Mouse (Mus musculus): ENCODE measurements around the gene Gramd2. TPM values are rescaled to one million over a fixed set of nuclear protein-coding genes. Genes with fewer than 3 reads are reported as not detected.
A peak's percentile ranks its signal among the peaks of the same experiment; 100 is the strongest.

The Gramd2 gene
- polyA plus RNA-seq, 1 experiment from 2014 or later: 2.0 TPM

GRCm38 (mm10) chr9:59659036-59660026, 20.6 kb upstream of the Gramd2 start:
- H3K4me2 ChIP-seq: peak overlapping the region; percentile 73
- 21% methylated on average over 14 of the region's 14 CpGs for WGBS
- peak overlapping the region; percentile 55 for H3K4me3 ChIP-seq
- no peak for ATAC-seq (ENCODE audit: insufficient number of reproducible peaks, insufficient read depth, low FRiP score, low TSS enrichment, low read depth)
- peaks cover 42% of the 10 kb centered on the region for H3K4me1 ChIP-seq
- no peaks in the 10 kb centered on the region for H3K9me3 ChIP-seq
- H3K27ac ChIP-seq: peak overlapping the region; percentile 74
- H3K9ac ChIP-seq: peak overlapping the region; percentile 27; the same call in 1 of the 2 replicates
- no peaks in the 10 kb centered on the region for H3K27me3 ChIP-seq
- H3K36me3 ChIP-seq: peaks cover 37% of the 10 kb centered on the region

GRCm38 (mm10) chr9:59660421-59660820, 19.5 kb upstream of the Gramd2 start:
- Histone ChIP-seq H3K4me2 (peak overlapping the region; percentile 73), H3K4me1 (peaks cover 42% of the 10 kb centered on the region), H3K27ac (peak overlapping the region; percentile 74; the same call in 1 of the 2 replicates), H3K36me3 (peaks cover 48% of the 10 kb centered on the region), H3K27me3 (no peaks in the 10 kb centered on the region), H3K4me3 (peak overlapping the region; percentile 15), H3K9ac (0 out of 2 replicates have a peak overlapping the region, but pooled peaks have one; percentile 40), H3K9me3 (no peaks in the 10 kb centered on the region)
- WGBS: 58% methylated on average over 10 of the region's 10 CpGs
- no peak for ATAC-seq (ENCODE audit: insufficient number of reproducible peaks, insufficient read depth, low FRiP score, low TSS enrichment, low read depth)

- Histone ChIP-seq H3K36me3 (peaks cover 58% of the 10 kb centered on the region), H3K9ac (no peak overlapping the region; the same call in 1 of the 2 replicates), H3K27me3 (no peaks in the 10 kb centered on the region), H3K27ac (no peak overlapping the region), H3K9me3 (no peaks in the 10 kb centered on the region), H3K4me2 (peak overlapping the region; percentile 14), H3K4me3 (no peak overlapping the region), H3K4me1 (peaks cover 42% of the 10 kb centered on the region)
- no peak for ATAC-seq (ENCODE audit: insufficient number of reproducible peaks, insufficient read depth, low FRiP score, low TSS enrichment, low read depth)
- WGBS: 62% methylated on average over 6 of the region's 6 CpGs
Measured at GRCm38 (mm10) chr9:59661298-59661975, 18.5 kb upstream of the Gramd2 start.

DNA sequence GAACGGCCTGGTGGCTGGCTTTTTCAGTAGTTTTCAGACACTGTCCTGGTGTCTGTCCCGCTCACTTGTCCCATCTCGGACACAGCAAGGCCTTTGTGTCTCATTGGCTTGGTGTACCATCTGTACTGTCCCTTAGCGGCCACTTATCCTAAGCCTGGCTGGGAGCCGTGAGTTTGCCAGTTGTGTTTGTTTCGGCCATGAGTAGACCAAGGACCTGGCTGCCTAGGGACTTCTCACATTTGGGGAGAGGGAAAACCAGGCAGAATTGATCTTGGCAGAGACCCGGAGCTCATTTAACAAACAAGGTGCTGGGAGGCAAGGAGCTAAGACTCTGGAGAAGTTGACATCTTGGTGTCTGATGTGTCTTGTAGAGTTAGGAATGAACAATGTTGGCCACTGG, 16.7 kb upstream of the Gramd2 start:
- Histone ChIP-seq H3K36me3 (peaks cover 76% of the 10 kb centered on the region), H3K27ac (no peak overlapping the region), H3K4me3 (no peak overlapping the region), H3K9me3 (no peaks in the 10 kb centered on the region), H3K9ac (no peak overlapping the region), H3K27me3 (no peaks in the 10 kb centered on the region), H3K4me1 (peaks cover 35% of the 10 kb centered on the region), H3K4me2 (no peak overlapping the region)
- 80% methylated on average over 7 of the region's 7 CpGs for WGBS
- no peak for ATAC-seq (ENCODE audit: insufficient number of reproducible peaks, insufficient read depth, low FRiP score, low TSS enrichment, low read depth)

- Histone ChIP-seq H3K36me3 (peaks cover 83% of the 10 kb centered on the region), H3K27ac (no peak overlapping the region), H3K4me3 (no peak overlapping the region), H3K9ac (no peak overlapping the region), H3K9me3 (no peaks in the 10 kb centered on the region), H3K4me2 (no peak overlapping the region), H3K4me1 (peaks cover 28% of the 10 kb centered on the region), H3K27me3 (no peaks in the 10 kb centered on the region)
- ATAC-seq (ENCODE audit: insufficient number of reproducible peaks, insufficient read depth, low FRiP score, low TSS enrichment, low read depth): no peak
- 67% methylated on average over 3 of the region's 3 CpGs for WGBS
Measured at GRCm38 (mm10) chr9:59663957-59664356, 16.0 kb upstream of the Gramd2 start.

DNA sequence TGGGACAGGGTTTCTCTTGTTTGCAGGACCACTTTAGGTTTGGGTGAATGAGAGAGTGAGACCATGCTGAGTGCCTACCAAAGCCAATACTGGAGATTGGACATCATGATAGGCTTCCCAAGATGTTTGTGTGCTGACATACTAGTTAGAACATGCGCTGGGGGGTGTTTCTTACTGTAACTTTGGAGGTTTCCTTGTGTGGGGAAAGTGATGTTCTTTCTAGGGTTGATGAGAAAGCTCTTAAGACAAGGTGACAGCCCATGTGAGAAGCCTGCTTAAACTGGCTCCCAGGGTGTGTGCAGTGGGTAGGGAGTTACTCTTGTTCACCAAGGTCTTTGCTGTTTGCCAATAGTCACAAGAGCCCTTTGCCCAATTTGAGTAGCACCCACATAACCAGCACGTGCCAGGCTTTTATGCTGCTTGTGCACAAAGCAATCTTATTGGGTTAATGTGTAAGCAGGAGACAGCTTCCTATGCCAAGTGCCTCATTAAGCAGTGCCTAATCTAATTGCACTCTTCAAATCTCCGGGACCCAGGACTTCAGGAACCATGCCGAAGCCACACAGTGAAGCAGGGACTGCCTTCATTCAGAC, 15.2 kb upstream of the Gramd2 start:
- WGBS: 78% methylated on average over 4 of the region's 4 CpGs
- ATAC-seq (ENCODE audit: insufficient number of reproducible peaks, insufficient read depth, low FRiP score, low TSS enrichment, low read depth): no peak
- H3K36me3 ChIP-seq: peaks cover 88% of the 10 kb centered on the region

GRCm38 (mm10) chr9:59666016-59666415, 13.9 kb upstream of the Gramd2 start:
- peaks cover 88% of the 10 kb centered on the region for H3K36me3 ChIP-seq
- H3K4me2 ChIP-seq: no peak overlapping the region
- WGBS: 84% methylated on average over 8 of the region's 8 CpGs
- no peak for ATAC-seq (ENCODE audit: insufficient number of reproducible peaks, insufficient read depth, low FRiP score, low TSS enrichment, low read depth)
- H3K27me3 ChIP-seq: no peaks in the 10 kb centered on the region
- no peak overlapping the region for H3K27ac ChIP-seq
- H3K9ac ChIP-seq: no peak overlapping the region
- H3K4me3 ChIP-seq: no peak overlapping the region
- peaks cover 8% of the 10 kb centered on the region for H3K4me1 ChIP-seq
- H3K9me3 ChIP-seq: no peaks in the 10 kb centered on the region

More for the DNA sequence above, 15.2 kb upstream of the Gramd2 start:
- no peak overlapping the region for H3K4me3 ChIP-seq
- H3K27me3 ChIP-seq: no peaks in the 10 kb centered on the region
- H3K9me3 ChIP-seq: no peaks in the 10 kb centered on the region
- no peak overlapping the region for H3K9ac ChIP-seq
- H3K27ac ChIP-seq: no peak overlapping the region
- peaks cover 20% of the 10 kb centered on the region for H3K4me1 ChIP-seq
- no peak overlapping the region for H3K4me2 ChIP-seq

- no peak overlapping the region for H3K9ac ChIP-seq
- ATAC-seq (ENCODE audit: insufficient number of reproducible peaks, insufficient read depth, low FRiP score, low TSS enrichment, low read depth): no peak
- 82% methylated on average over 1 of the region's 1 CpGs for WGBS
- H3K4me2 ChIP-seq: no peak overlapping the region
- H3K27ac ChIP-seq: no peak overlapping the region
- no peaks in the 10 kb centered on the region; the same call in 1 of the 2 replicates for H3K4me1 ChIP-seq
- H3K4me3 ChIP-seq: no peak overlapping the region
- H3K27me3 ChIP-seq: no peaks in the 10 kb centered on the region
- H3K9me3 ChIP-seq: no peaks in the 10 kb centered on the region
- H3K36me3 ChIP-seq: peaks cover 88% of the 10 kb centered on the region
Measured at GRCm38 (mm10) chr9:59666813-59667212, 13.1 kb upstream of the Gramd2 start.

- ATAC-seq (ENCODE audit: insufficient number of reproducible peaks, insufficient read depth, low FRiP score, low TSS enrichment, low read depth): no peak
- Histone ChIP-seq H3K27ac (no peak overlapping the region), H3K36me3 (peaks cover 90% of the 10 kb centered on the region), H3K9me3 (no peaks in the 10 kb centered on the region), H3K4me1 (no peaks in the 10 kb centered on the region), H3K9ac (no peak overlapping the region), H3K4me2 (no peak overlapping the region), H3K4me3 (no peak overlapping the region), H3K27me3 (no peaks in the 10 kb centered on the region)
- 82% methylated on average over 4 of the region's 4 CpGs for WGBS
Measured at GRCm38 (mm10) chr9:59667250-59667649, 12.7 kb upstream of the Gramd2 start.

DNA sequence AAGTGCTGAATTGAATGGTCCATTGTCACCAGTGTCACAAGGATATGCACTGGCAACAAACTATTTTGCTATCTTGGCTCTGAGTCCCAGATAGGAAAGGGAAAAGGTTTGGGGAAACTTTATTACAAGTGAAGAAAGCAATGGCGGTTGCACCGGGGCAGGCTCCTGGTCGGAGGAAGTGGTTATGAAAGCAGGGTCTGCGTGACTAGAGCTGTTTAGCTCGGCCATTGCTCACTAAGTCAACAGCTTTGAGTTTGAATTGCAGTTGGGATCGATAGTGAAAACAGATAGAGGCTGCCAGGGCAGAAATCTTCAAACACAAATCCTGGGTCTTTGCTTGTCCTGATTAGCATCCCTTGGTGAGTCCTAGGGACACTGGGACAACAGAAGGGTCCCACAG, 12.0 kb upstream of the Gramd2 start:
- H3K4me2 ChIP-seq: no peak overlapping the region
- no peak overlapping the region for H3K4me3 ChIP-seq
- no peak for ATAC-seq (ENCODE audit: insufficient number of reproducible peaks, insufficient read depth, low FRiP score, low TSS enrichment, low read depth)
- H3K27me3 ChIP-seq: no peaks in the 10 kb centered on the region
- H3K4me1 ChIP-seq: no peaks in the 10 kb centered on the region
- no peak overlapping the region for H3K9ac ChIP-seq
- no peak overlapping the region for H3K27ac ChIP-seq
- 91% methylated on average over 6 of the region's 6 CpGs for WGBS
- no peaks in the 10 kb centered on the region for H3K9me3 ChIP-seq
- peaks cover 90% of the 10 kb centered on the region for H3K36me3 ChIP-seq

GRCm38 (mm10) chr9:59668473-59668872, 11.5 kb upstream of the Gramd2 start:
- 91% methylated on average over 7 of the region's 7 CpGs for WGBS
- Histone ChIP-seq H3K4me2 (no peak overlapping the region), H3K4me1 (no peaks in the 10 kb centered on the region), H3K9me3 (no peaks in the 10 kb centered on the region), H3K36me3 (peaks cover 90% of the 10 kb centered on the region), H3K27ac (no peak overlapping the region), H3K9ac (no peak overlapping the region), H3K4me3 (no peak overlapping the region), H3K27me3 (no peaks in the 10 kb centered on the region)
- ATAC-seq (ENCODE audit: insufficient number of reproducible peaks, insufficient read depth, low FRiP score, low TSS enrichment, low read depth): no peak
